Mouse (Mus musculus) hindbrain, embryonic 14.5 days (tissue): ENCODE measurements around the gene Lpar4. TPM values are rescaled to one million over a fixed set of nuclear protein-coding genes. Genes with fewer than 3 reads are reported as not detected.

Source experiments
- ATAC-seq: fragments of 200-750 bp; cut with Nextera tagmentation; 2 replicates; pipeline ENCODE4 v1.8.0; 2017; ENCODE audit warnings: moderate number of reproducible peaks, mild to moderate bottlenecking, moderate TSS enrichment, moderate library complexity; ENCODE audit not compliant: low FRiP score
- DNase-seq: peaks from one replicate; pipeline ENCODE4 v3.0.0-alpha.2; 2015; ENCODE audit warnings: low spot score
- H3K27ac ChIP-seq: fragments of 300-500 bp; sonication (generic); 2 replicates; pipeline ENCODE4 v1.5.1; 2014; ENCODE audit warnings: mild to moderate bottlenecking, moderate library complexity
- H3K27me3 ChIP-seq: fragments of 300-500 bp; sonication (generic); 2 replicates; pipeline ENCODE4 v1.6.1; 2014; ENCODE audit warnings: mild to moderate bottlenecking, low read length, mixed read lengths; ENCODE audit not compliant: control insufficient read depth, insufficient read depth
- H3K36me3 ChIP-seq: fragments of 300-500 bp; sonication (generic); replicated peaks from 2 replicates; pipeline ENCODE4 v1.6.1; 2014; ENCODE audit not compliant: control insufficient read depth, insufficient read depth
- H3K4me1 ChIP-seq: fragments of 300-500 bp; sonication (generic); replicated peaks from 2 replicates; pipeline ENCODE4 v1.6.1; 2014; ENCODE audit warnings: antibody characterized with exemption, low read length, mixed read lengths; ENCODE audit not compliant: control insufficient read depth, insufficient read depth
- H3K4me2 ChIP-seq: fragments of 300-500 bp; sonication (generic); replicated peaks from 2 replicates; pipeline ENCODE4 v1.6.1; 2014; ENCODE audit warnings: mild to moderate bottlenecking, moderate library complexity
- H3K4me3 ChIP-seq: fragments of 300-500 bp; sonication (generic); replicated peaks from 2 replicates; pipeline ENCODE4 v1.5.1; 2014; ENCODE audit warnings: mild to moderate bottlenecking, low read length
- H3K9ac ChIP-seq: fragments of 300-500 bp; sonication (generic); 2 replicates; pipeline ENCODE4 v1.6.1; 2014
- H3K9me3 ChIP-seq: fragments of 300-500 bp; sonication (generic); 2 replicates; pipeline ENCODE4 v1.6.1; 2016; ENCODE audit warnings: low read length; ENCODE audit not compliant: control insufficient read depth
- WGBS: fragments of 180-500 bp; shearing (Covaris S2); extraction: QIAGEN DNeasy Blood & Tissue Kit; methylation state at CpG from one replicate; pipeline ENCODE4 v1.1.7; 2014; 5-methylcytosine and 5-hydroxymethylcytosine counted together
- polyA plus RNA-seq: library from polyadenylated mRNA; unstranded; fragments of >200 nt; fragmentation: Nextera tagmentation; extraction: Ambion mirVana; gene quantifications from 2 replicates; pipeline ENCODE4 v1.2.1, GENCODE M21; 2014

The Lpar4 gene
- polyA plus RNA-seq, result 7.1 and 7.6 TPM in 2 replicates

GRCm38 (mm10) chrX:106920175-106920827 is at the start of gene Lpar4:
Gene Lpar4, plus strand, starts transcription at chrX:106920625.
- ATAC-seq, result peak; percentile 79; the same call in 1 of the 2 replicates
- no peaks in the 10 kb centered on the region for H3K27me3 ChIP-seq

DNA sequence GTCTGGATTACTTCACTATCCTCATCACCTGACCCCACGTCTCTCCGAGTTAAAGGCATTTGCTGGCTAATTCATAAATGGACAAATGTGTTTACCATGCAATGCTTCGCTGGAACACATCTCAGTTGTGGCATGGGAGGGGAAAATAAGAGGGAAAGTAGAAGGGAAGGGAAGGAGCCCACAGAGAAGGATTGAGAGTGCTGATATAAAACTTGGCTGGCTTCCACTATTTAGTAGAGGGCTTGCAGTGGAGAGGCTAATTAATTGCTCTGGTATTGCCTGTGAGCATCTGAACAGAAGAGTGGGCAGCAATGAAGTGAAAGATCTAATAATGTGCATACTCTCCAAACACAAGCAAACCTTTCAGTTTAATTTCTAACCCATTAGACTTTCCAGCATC is 49.0 kb upstream of the Lpar4 start:
- DNase-seq, result no peak
- Histone ChIP-seq H3K27me3 (no peaks in the 10 kb centered on the region), H3K36me3 (no peaks in the 10 kb centered on the region), H3K4me3 (no peak overlapping the region), H3K4me2 (no peak overlapping the region), H3K27ac (no peak overlapping the region), H3K9ac (no peak overlapping the region), H3K9me3 (no peaks in the 10 kb centered on the region), H3K4me1 (no peaks in the 10 kb centered on the region)
- 70% methylated on average over 3 of the region's 3 CpGs for WGBS
- ATAC-seq, result no peak

More at GRCm38 (mm10) chrX:106920175-106920827, at the start of gene Lpar4:
- H3K4me3 ChIP-seq, result peak within 1 kb of the TSS; percentile 39
- H3K4me2 ChIP-seq, result peak within 1 kb of the TSS; percentile 49
- no peaks in the 10 kb centered on the region for H3K9me3 ChIP-seq
- H3K9ac ChIP-seq, result peak within 1 kb of the TSS; percentile 53
- no peaks in the 10 kb centered on the region for H3K36me3 ChIP-seq
- H3K27ac ChIP-seq, result 0 out of 2 replicates have a peak within 1 kb of the TSS, but pooled peaks have one; percentile 7
- 14% methylated on average over 11 of the region's 11 CpGs for WGBS
- H3K4me1 ChIP-seq, result no peaks in the 10 kb centered on the region
- DNase-seq, result peak; percentile 49

- no peak overlapping the region for H3K4me2 ChIP-seq
- H3K9ac ChIP-seq, result no peak overlapping the region
- DNase-seq (no peak), ATAC-seq (no peak)
- H3K9me3 ChIP-seq, result no peaks in the 10 kb centered on the region
- no peaks in the 10 kb centered on the region for H3K4me1 ChIP-seq
- no peak overlapping the region for H3K27ac ChIP-seq
- no peaks in the 10 kb centered on the region for H3K36me3 ChIP-seq
- no peak overlapping the region for H3K4me3 ChIP-seq
- WGBS, result 44% methylated on average over 3 of the region's 3 CpGs
- H3K27me3 ChIP-seq, result no peaks in the 10 kb centered on the region
Measured at GRCm38 (mm10) chrX:106871894-106872293, 48.5 kb upstream of the Lpar4 start.

GRCm38 (mm10) chrX:106872315-106872714 is 48.1 kb upstream of the Lpar4 start:
- ATAC-seq, result no peak
- no peaks in the 10 kb centered on the region for H3K4me1 ChIP-seq
- no peaks in the 10 kb centered on the region for H3K9me3 ChIP-seq
- H3K9ac ChIP-seq, result no peak overlapping the region
- H3K36me3 ChIP-seq, result no peaks in the 10 kb centered on the region
- H3K4me3 ChIP-seq, result no peak overlapping the region
- 50% methylated on average over 4 of the region's 4 CpGs for WGBS
- no peak overlapping the region for H3K27ac ChIP-seq
- peak; percentile 23 for DNase-seq
- no peak overlapping the region for H3K4me2 ChIP-seq
- H3K27me3 ChIP-seq, result no peaks in the 10 kb centered on the region

- Histone ChIP-seq H3K4me3 (no peak overlapping the region), H3K4me2 (no peak overlapping the region), H3K9ac (no peak overlapping the region), H3K36me3 (no peaks in the 10 kb centered on the region), H3K9me3 (no peaks in the 10 kb centered on the region), H3K4me1 (no peaks in the 10 kb centered on the region), H3K27me3 (no peaks in the 10 kb centered on the region), H3K27ac (no peak overlapping the region)
- no peak for DNase-seq
- WGBS, result 67% methylated on average over 2 of the region's 2 CpGs
- ATAC-seq, result no peak
Measured at GRCm38 (mm10) chrX:106897707-106898275, 22.6 kb upstream of the Lpar4 start.

GRCm38 (mm10) chrX:106920828-106921619 is 599 bp downstream of the Lpar4 start:
- no peaks in the 10 kb centered on the region for H3K4me1 ChIP-seq
- H3K9me3 ChIP-seq, result no peaks in the 10 kb centered on the region
- ATAC-seq (no peak), DNase-seq (no peak)
- peak overlapping the region; percentile 53 for H3K9ac ChIP-seq
- H3K36me3 ChIP-seq, result no peaks in the 10 kb centered on the region
- H3K4me3 ChIP-seq, result peak overlapping the region; percentile 39
- 18% methylated on average over 9 of the region's 9 CpGs for WGBS
- H3K27me3 ChIP-seq, result no peaks in the 10 kb centered on the region
- 0 out of 2 replicates have a peak overlapping the region, but pooled peaks have one; percentile 7 for H3K27ac ChIP-seq
- H3K4me2 ChIP-seq, result peak overlapping the region; percentile 49

GRCm38 (mm10) chrX:106924572-106924971 is 4.1 kb downstream of the Lpar4 start:
- Histone ChIP-seq H3K4me1 (no peaks in the 10 kb centered on the region), H3K9ac (no peak overlapping the region), H3K4me3 (no peak overlapping the region), H3K27ac (no peak overlapping the region), H3K27me3 (no peaks in the 10 kb centered on the region), H3K9me3 (no peaks in the 10 kb centered on the region), H3K36me3 (no peaks in the 10 kb centered on the region), H3K4me2 (no peak overlapping the region)
- no peak for DNase-seq
- no peak for ATAC-seq

DNA sequence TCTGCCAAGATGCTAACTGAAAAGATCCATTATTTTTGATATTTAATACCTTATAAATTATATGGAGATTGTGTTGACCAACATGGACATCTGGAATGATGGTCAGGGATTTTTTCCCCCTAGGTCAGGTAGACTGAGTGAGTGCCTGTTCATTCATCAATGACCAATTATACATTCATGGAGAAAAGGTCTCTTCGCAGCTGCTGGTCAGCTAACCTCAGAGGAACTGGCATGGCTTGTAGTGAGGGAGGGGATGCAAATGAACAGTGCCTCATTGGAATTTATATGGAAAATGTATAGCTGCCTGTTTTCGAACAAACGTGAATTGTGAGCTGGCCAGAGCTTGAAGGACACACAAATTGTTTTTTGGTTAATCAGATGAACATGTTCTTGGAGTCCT is 18.9 kb downstream of the Lpar4 start:
- no peak overlapping the region for H3K4me2 ChIP-seq
- no peaks in the 10 kb centered on the region for H3K36me3 ChIP-seq
- WGBS, result 70% methylated on average over 3 of the region's 3 CpGs
- no peaks in the 10 kb centered on the region for H3K27me3 ChIP-seq
- no peak overlapping the region for H3K9ac ChIP-seq
- no peak overlapping the region for H3K4me3 ChIP-seq
- no peaks in the 10 kb centered on the region for H3K4me1 ChIP-seq
- no peak for ATAC-seq
- DNase-seq, result no peak
- no peaks in the 10 kb centered on the region for H3K9me3 ChIP-seq
- no peak overlapping the region for H3K27ac ChIP-seq

GRCm38 (mm10) chrX:106950558-106950957 is 30.1 kb downstream of the Lpar4 start:
- Histone ChIP-seq H3K4me2 (no peak overlapping the region), H3K36me3 (no peaks in the 10 kb centered on the region), H3K9me3 (no peaks in the 10 kb centered on the region), H3K27me3 (no peaks in the 10 kb centered on the region), H3K9ac (no peak overlapping the region), H3K27ac (no peak overlapping the region), H3K4me3 (no peak overlapping the region), H3K4me1 (no peaks in the 10 kb centered on the region)
- ATAC-seq (no peak), DNase-seq (no peak)
- 40% methylated on average over 1 of the region's 1 CpGs for WGBS
